Mouse (Mus musculus) ES-E14 (cell line): Measurements from ENCODE around the gene Zfyve28. TPM values are rescaled to one million over a fixed set of nuclear protein-coding genes. Genes with fewer than 3 reads are reported as not detected.

Source experiments
- DNase-seq: peaks from one replicate; pipeline ENCODE4 v3.0.0-alpha.2; 2013; ENCODE audit warnings: low read depth, low spot score
- H3K27ac ChIP-seq: 2 replicates; pipeline ENCODE4 v1.5.1; 2012; ENCODE audit warnings: low read depth, mild to moderate bottlenecking, low read length, moderate library complexity, mixed read lengths; ENCODE audit not compliant: poor library complexity, insufficient read depth, severe bottlenecking
- H3K36me3 ChIP-seq: 2 replicates; pipeline ENCODE4 v1.6.1; 2012; ENCODE audit warnings: mild to moderate bottlenecking, low read length, moderate library complexity, mixed read lengths; ENCODE audit not compliant: control insufficient read depth, poor library complexity, insufficient read depth, severe bottlenecking
- H3K4me1 ChIP-seq, 2 experiments: fragments of 150-350 bp in 1 of 2; sonication (generic) in 1 of 2; 2 replicates each; pipeline ENCODE4 v1.6.1; 2012; ENCODE audit warnings: low read length in 2 of 2, mild to moderate bottlenecking in 1 of 2, mixed read lengths in 1 of 2; ENCODE audit not compliant: control insufficient read depth in 2 of 2, insufficient read depth in 2 of 2, poor library complexity in 1 of 2
- H3K4me3 ChIP-seq, 2 experiments: fragments of 150-350 bp in 1 of 2; sonication (generic) in 1 of 2; 2 replicates each; pipeline ENCODE4 v1.5.1; 2012; ENCODE audit warnings: low read length in 2 of 2, low read depth in 1 of 2, mild to moderate bottlenecking in 1 of 2, mixed read lengths in 1 of 2; ENCODE audit not compliant: insufficient read depth in 1 of 2, poor library complexity in 1 of 2, severe bottlenecking in 1 of 2
- H3K9ac ChIP-seq: 2 replicates; pipeline ENCODE4 v1.6.1; 2012; ENCODE audit warnings: low read depth, mild to moderate bottlenecking, low read length, mixed read lengths; ENCODE audit not compliant: poor library complexity, insufficient read depth, severe bottlenecking
- H3K9me3 ChIP-seq: fragments of 150-350 bp; sonication (generic); 2 replicates; pipeline ENCODE4 v1.6.1; 2012; ENCODE audit warnings: low read depth, mild to moderate bottlenecking, low read length; ENCODE audit not compliant: control insufficient read depth, insufficient read depth
- CHD2 ChIP-seq: IDR thresholded peaks from 2 replicates; pipeline ENCODE4 v1.6.1; 2014; ENCODE audit warnings: mild to moderate bottlenecking, low read depth, low read length, inconsistent platforms
- HCFC1 ChIP-seq: IDR thresholded peaks from 2 replicates; pipeline ENCODE4 v1.6.1; 2012; ENCODE audit warnings: low read length, inconsistent platforms, borderline replicate concordance; ENCODE audit not compliant: insufficient read depth
- MAFK ChIP-seq: IDR thresholded peaks from 2 replicates; pipeline ENCODE4 v1.6.1; 2014; ENCODE audit warnings: mild to moderate bottlenecking, low read depth, low read length, inconsistent platforms; ENCODE audit not compliant: insufficient read depth
- ZC3H11A ChIP-seq: IDR thresholded peaks from 2 replicates; pipeline ENCODE4 v1.6.1; 2012; ENCODE audit warnings: low read depth, mild to moderate bottlenecking, inconsistent platforms, low read length, borderline replicate concordance
- ZNF384 ChIP-seq: IDR thresholded peaks from 2 replicates; pipeline ENCODE4 v1.6.1; 2012; ENCODE audit warnings: low read depth, low read length, inconsistent platforms
- in situ Hi-C, 2 experiments: fragments of 600-800 bp; cut with MboI; formaldehyde crosslinking; loops; one replicate each; pipeline ENCODE4 v1.15.1; 2025; ENCODE audit warnings: low sequenced_read_pairs in 2 of 2, inconsistent platforms in 1 of 2; ENCODE audit not compliant: unreplicated experiment in 2 of 2
- total RNA-seq: library from RNA; depleted of rRNA; stranded (reverse); fragments of 300-350 nt; gene quantifications from 2 replicates; pipeline ENCODE4 v1.2.3, GENCODE M21; 2012

The Zfyve28 gene
- total RNA-seq, 1 experiment: 12.3 TPM

DNA sequence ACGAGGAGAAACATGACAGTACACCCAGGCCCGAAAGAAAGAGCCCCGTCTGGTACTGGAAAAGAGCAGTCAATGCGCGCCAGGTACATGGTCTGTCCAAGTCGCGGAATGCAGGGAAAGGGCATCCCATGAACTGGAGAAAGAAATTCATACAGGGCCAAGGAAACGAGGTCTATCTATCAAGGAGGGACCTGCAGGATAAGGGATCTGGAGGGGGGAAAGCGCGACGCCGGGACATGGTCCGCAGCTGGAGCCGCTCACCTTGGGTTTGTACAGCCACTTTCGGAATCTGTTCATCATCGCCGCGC, 457 bp downstream of the Zfyve28 start:
- Histone ChIP-seq H3K4me3 (peak overlapping the region; percentile 75 to 82), H3K9ac (peak overlapping the region; percentile 47), H3K27ac (no peak overlapping the region), H3K4me1 (peaks cover 10 to 17% of the 10 kb centered on the region in 2 experiments), H3K36me3 (no peaks in the 10 kb centered on the region), H3K9me3 (no peaks in the 10 kb centered on the region)
- in situ Hi-C loops: no loop called here
- TF ChIP-seq HCFC1 (no peak), MAFK (no peak), ZNF384 (no peak), ZC3H11A (no peak), CHD2 (no peak)
- no peak for DNase-seq

DNA sequence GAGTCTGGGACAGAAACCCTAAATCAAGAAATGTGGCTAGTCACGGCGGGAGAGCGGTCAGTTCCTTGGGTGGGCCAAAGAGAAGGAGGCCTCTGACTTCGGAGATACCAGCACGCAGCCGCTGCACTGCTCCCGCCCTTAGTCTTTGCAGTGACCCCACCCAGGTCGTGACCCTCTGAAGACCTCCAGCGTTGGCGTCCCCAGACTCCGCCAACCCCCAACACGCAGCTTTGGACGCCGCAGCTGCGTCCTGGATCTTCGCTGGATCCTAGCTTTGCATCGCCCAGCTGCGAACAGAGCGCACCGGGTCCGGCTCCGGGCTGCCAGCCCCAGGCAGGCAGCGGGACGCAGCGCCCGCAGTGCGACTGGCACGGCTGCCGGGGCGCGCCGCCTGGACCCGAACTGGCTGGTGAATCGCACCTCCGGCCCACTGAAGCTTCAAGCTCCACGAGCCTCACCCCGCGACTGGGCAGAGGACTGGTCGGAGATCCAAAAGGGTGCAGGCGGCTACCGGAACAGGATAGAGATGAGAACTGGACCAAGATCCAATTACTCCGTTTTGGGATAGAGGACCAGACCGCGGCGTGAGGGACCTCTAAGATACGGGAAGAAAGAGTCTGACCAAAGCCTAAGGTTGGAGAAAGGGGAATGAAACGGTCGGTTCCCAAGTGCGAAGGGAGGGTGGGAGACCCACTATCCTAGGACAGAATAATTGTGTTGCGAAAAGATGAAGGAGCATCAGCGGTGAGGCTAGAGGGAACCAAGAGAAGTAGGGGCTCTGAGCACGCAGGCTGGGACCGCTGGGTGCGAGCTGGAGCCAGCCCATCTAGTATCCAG, 1.0 kb downstream of the Zfyve28 start:
- H3K4me1 ChIP-seq: peaks cover 10 to 19% of the 10 kb centered on the region in 2 experiments
- H3K9me3 ChIP-seq: no peaks in the 10 kb centered on the region
- no peak for DNase-seq
- no peak overlapping the region for H3K27ac ChIP-seq
- peak overlapping the region; percentile 47 for H3K9ac ChIP-seq
- in situ Hi-C loops: no loop called here
- TF ChIP-seq MAFK (no peak), CHD2 (no peak), ZNF384 (no peak), ZC3H11A (no peak), HCFC1 (no peak)
- peak overlapping the region; percentile 75 to 82 for H3K4me3 ChIP-seq
- no peaks in the 10 kb centered on the region for H3K36me3 ChIP-seq

- peaks cover 10 to 22% of the 10 kb centered on the region in 2 experiments for H3K4me1 ChIP-seq
- peak overlapping the region; percentile 75 to 82 for H3K4me3 ChIP-seq
- no peak for TF ChIP-seq MAFK
- TF ChIP-seq HCFC1: no peak
- TF ChIP-seq ZNF384: no peak
- no peak for TF ChIP-seq CHD2
- TF ChIP-seq ZC3H11A: no peak
- H3K9ac ChIP-seq: 0 out of 2 replicates have a peak overlapping the region, but pooled peaks have one; percentile 2
- no peak overlapping the region for H3K27ac ChIP-seq
- DNase-seq: no peak
- in situ Hi-C loops: no loop called here
- no peaks in the 10 kb centered on the region for H3K36me3 ChIP-seq
- H3K9me3 ChIP-seq: no peaks in the 10 kb centered on the region
Measured at GRCm38 (mm10) chr5:34286516-34286915, 1.7 kb downstream of the Zfyve28 start.

DNA sequence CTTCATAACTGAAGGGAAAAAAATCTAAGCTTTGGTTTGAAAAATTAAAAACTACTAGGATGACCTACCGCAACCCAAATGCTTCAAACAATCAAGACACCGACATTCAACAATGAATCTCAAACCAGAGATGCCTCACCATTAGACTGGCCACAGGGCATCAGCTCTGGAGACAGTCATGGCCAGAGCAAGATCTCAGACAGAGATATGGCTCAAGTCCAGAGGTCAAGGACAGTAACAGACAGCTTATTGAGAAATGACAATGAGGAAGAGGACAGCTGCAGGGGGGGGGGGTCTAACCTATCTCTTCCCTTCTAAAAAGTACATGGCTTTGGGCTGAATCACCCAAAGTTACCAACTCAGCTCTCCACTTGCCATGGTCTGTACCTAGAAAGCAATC, 3.0 kb downstream of the Zfyve28 start:
- TF ChIP-seq MAFK (no peak), ZC3H11A (no peak), HCFC1 (no peak), ZNF384 (no peak), CHD2 (no peak)
- no peak overlapping the region for H3K4me3 ChIP-seq
- in situ Hi-C loops: no loop called here
- DNase-seq: no peak
- H3K27ac ChIP-seq: no peak overlapping the region
- H3K9ac ChIP-seq: no peak overlapping the region
- peaks cover 13 to 23% of the 10 kb centered on the region in 2 experiments for H3K4me1 ChIP-seq
- no peaks in the 10 kb centered on the region for H3K36me3 ChIP-seq
- no peaks in the 10 kb centered on the region for H3K9me3 ChIP-seq
